Mouse (Mus musculus) erythroblast, adult 5-6 weeks (primary cell): ENCODE measurements around the gene Slc34a1. TPM values are rescaled to one million over a fixed set of nuclear protein-coding genes. Genes with fewer than 3 reads are reported as not detected.

Experiments used
- ATAC-seq: replicated peaks from 2 replicates; pipeline ENCODE4 v1.8.0; 2016; ENCODE audit warnings: moderate number of reproducible peaks, mild to moderate bottlenecking, moderate TSS enrichment, inconsistent platforms; ENCODE audit not compliant: poor library complexity, low FRiP score, severe bottlenecking
- total RNA-seq, 2 experiments: library from RNA; stranded (forward) in 1 of 2; stranded (reverse) in 1 of 2; fragments of 150-400 nt in 1 of 2; fragments of 200-764, 138-1000 nt in 1 of 2; gene quantifications; 2 replicates each; pipeline versions ENCODE4 v1.2.3 to v1.2.4; 2015 to 2017; ENCODE audit warnings: low replicate concordance in 2 of 2

The Slc34a1 gene
- total RNA-seq (2015; ENCODE audit: low replicate concordance), result not detected in 2 replicates
- total RNA-seq (2017; ENCODE audit: low replicate concordance), result not detected in 2 replicates

DNA sequence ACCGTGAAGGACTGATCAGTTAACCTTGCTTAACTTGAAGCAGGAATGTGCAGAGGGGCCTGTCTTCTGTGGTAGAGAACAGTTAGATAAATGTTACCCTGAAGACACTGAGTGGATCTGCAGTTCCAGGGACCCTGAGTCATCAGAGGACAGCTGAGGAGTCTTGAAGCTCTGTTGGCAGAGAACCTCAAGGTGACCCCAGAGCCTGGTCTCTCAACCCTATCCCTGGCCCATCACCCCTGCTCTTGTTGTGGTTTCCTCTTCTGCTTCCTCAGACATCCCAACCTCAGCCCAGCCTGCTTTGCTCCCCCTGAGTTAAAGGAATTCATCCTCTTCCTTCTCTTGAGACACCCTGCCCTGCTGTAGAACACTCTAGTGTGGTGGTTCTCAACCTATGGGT lies at the start of gene Slc34a1:
Gene Slc34a1, plus strand, starts transcription at position 100 of the 400 bp plus-strand sequence.
- ATAC-seq, result no peak

DNA sequence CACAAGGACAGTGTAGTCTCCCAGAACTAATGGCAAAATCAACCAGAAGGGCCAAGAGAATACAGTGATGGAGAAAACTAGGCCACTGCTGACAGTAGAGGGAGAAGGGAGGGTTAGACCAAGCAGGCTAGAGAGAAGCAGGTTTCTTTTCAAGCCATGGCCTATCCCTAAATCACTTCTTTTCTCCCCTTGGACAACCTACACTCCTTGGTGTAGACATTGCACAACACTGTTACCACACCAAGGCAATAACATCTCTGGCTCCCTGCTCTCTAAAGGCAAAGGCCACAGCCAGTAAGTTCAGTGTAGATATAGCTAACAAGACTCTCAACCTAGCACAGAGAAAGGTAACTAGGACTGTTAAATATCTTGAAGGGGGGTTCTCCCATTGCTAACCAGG lies 36.8 kb upstream of the Slc34a1 start:
- ATAC-seq, result no peak

DNA sequence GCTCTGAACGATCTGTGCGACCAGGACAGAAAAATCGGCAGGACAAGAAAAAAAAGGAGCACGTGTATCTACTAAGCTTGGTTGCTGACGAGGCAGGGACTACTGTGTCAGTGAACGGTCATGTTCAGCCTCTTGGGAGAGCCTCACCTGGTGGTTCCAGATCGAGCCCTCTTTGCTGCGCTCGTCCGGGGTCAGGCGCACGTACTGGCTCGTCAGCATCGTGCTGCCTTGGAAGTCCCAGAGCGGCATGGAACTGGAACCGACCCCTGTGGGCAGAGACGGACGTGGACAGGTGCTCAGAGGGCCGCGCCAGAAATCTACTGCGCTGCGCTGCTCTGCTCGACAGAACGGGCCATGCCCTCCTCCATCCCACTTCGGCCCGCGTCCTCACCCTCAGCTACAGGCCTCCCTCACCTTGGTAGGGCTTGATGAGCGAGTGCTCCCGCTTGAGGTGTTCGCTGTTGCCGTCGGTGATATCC lies 36.0 kb upstream of the Slc34a1 start:
- ATAC-seq, result peak; percentile 40

DNA sequence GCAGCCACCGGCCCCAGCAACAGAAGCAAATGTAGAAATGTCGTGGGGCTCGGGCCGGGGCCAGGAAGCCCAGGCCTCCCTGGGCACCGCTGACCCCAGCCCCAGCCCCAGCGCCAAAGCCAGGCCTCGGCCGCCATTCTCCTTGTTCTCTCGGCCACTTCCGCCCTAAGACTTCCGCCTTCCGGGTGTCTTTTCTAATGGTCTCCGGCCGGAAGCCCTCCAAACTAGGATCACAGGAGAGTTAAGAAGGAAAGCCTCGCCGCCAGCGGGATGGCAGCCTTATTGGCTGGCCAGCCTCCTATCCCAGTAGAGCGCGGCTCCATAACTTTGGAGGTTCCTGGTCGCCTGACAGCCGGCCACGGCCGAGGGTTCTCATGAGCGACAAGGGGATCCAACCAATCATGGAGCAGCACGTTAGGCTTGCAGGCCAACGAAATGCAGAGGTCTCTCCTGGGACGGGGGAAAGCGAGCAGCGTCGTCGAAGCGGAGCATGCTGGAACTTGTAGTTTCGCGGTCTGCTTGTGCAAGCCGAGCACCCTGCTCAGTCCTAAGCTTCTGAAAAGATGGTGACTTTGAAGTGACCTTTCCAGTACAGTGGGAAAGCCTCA lies 35.4 kb upstream of the Slc34a1 start, which contains the start of gene Lman2:
Gene Lman2, minus strand, starts transcription at position 331 of the 608 bp plus-strand sequence.
- peak; percentile 95 for ATAC-seq

GRCm38 (mm10) chr13:55368401-55368800 lies 29.6 kb upstream of the Slc34a1 start:
- ATAC-seq, result no peak

GRCm38 (mm10) chr13:55369531-55370114 lies 28.4 kb upstream of the Slc34a1 start, which contains the start of gene Rgs14:
Gene Rgs14 (plus strand): TSS chr13:55369732.
- ATAC-seq, result peak; percentile 91

- peak; percentile 41 for ATAC-seq
Observed at GRCm38 (mm10) chr13:55370234-55370633, 27.8 kb upstream of the Slc34a1 start.

GRCm38 (mm10) chr13:55371007-55371681 lies 26.8 kb upstream of the Slc34a1 start:
- no peak for ATAC-seq

DNA sequence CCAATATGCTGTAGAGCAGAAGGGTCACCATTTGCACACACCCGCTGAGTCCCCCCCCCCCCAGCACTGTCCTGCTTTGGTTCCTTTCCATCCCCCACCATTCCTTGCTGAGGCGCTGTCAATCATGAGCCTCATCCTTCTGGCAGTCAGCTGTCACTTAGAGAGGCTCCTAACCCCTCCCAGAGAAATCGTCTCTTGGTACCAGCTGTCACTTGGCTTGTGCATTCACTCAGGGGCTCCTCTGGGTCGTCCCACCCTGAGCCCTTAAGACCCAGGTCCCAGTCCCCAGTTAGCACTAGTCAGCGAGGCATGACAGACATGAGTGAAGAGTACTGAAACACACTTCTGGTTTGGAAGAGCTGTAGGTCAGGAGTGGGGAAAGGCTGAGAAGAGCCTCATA lies 26.2 kb upstream of the Slc34a1 start:
- no peak for ATAC-seq

GRCm38 (mm10) chr13:55374206-55374924 lies 23.6 kb upstream of the Slc34a1 start:
- ATAC-seq, result no peak

- no peak for ATAC-seq
Observed at GRCm38 (mm10) chr13:55375877-55376276, 22.1 kb upstream of the Slc34a1 start.

- ATAC-seq, result 0 out of 2 replicates have a peak, but pooled peaks have one; percentile 14
Observed at GRCm38 (mm10) chr13:55378907-55379580, 18.9 kb upstream of the Slc34a1 start.

- ATAC-seq, result no peak
Observed at GRCm38 (mm10) chr13:55381790-55382189, 16.2 kb upstream of the Slc34a1 start.

DNA sequence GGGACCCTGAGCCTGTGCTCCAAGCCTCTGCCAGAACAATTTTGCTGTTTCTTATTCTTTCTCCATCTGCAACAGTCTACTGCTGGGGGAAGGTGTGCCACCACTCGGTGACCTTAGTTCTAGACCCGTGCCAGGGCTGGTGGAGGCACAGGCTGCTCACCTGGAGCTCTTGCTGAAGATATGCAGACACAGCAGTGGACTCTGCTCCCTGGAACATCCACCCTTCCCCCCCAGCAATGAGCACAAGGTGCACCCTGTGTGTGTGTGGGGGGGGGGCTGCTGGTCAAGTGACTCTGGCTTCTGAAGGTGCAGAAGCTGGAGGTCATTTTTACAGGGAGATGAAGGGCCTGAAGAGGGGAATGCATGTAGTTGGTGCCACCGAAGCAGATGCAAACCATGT lies 7.3 kb upstream of the Slc34a1 start:
- ATAC-seq, result no peak

DNA sequence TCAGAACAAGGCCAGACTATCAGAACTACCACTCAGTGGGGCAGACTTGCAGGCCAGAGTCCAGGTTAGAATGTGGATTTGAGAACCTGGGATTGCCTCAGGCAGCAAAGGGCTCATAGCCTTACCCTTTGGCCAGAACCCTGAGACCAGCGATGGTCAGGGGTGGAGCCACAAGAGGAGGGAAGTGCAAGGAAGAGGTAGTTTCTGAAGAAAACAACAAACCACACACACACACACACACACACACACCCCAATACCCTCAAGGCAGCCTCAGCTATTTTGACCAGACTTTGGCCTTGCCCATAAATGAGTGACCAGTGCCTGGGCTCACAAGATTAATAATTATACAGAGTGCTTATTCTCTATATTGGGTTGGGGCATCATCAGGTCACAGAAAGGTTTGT lies 6.4 kb upstream of the Slc34a1 start:
- no peak for ATAC-seq

DNA sequence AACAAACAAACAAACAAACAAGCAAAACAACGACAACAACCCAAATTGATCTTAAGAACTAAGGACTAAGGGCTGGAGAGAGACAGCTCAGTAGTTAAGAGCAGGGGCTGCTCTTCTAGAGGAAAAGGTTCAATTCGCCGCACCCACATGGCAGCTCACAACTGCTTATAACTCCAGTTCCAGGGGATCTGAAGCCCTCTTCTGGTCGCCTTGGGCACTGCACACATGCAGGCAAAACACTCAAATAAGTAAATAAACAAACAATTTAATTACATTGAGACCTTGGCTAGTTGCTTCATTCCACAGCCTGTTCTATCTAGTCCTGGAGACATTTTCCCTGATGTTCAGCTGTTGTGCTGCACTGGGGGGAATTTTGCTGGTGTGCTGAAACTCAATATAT lies 5.1 kb upstream of the Slc34a1 start:
- ATAC-seq, result 0 out of 2 replicates have a peak, but pooled peaks have one; percentile 52

DNA sequence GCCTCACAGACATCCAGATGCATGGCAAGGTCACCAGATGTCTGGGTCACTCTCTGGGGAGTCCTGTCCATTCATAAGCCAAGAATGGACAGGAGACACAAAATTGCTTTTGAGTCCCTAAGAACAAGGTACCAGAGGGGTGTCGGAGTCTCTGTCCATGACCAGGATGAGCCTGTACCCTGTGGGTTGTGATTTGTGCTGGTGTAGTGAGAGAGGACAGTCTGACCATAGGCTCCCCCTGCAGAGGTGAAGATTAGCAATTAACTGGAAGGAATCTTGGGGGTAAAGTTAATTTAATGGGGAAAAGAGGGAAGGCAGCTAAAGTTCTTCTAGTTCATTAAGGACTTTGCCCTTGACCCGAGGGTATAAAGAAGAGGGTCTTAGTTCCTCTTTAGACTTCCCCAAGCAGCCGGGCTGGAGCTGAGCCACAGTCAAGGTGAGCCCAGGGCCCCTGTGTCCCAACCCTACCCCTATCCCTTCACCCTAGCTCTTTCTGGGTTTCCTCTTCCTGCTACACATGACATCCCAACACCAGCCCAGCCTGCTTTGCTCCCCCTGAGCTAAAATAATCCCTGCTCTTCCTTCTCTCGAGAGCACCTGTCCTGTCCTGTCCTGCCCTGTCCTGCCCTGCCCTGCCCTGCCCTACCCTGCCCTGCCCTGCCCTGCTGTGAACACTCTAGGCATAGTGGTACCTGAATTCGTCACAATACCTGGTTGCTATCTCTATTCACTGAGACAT lies 1.5 kb downstream of the Slc34a1 start:
- ATAC-seq, result no peak

DNA sequence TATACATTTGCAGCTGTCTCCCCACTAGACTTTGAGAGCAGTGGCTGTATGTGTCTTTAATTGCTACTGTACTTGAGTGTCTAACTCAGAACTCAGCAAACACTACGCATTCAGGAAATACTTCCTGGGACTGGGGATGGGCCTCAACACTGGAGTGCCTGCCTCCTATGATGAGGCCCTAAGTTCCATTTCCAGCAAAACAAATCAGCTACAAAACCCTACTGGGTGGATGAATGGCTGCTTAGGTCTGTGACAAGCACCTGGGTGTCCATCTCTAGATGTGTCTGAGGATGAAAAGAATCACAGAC lies 2.0 kb downstream of the Slc34a1 start:
- no peak for ATAC-seq

DNA sequence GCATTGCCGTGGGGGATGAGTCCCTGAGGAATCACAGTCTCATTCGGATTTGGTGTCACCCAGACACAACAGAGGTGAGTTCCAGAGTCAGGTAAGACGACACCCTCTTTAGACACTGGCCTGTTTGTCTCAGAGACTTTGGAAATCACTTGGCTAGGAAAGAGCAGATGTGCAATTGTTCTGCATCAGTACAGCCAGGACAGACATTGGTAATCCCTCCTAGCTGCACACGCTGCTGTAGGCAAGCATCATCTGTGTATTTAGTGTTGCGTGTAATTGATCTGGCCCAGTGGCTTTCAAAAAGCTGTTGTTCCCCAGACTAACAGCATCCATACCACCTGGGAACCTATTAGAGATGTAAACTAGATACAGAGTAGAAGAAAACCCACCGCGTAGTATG lies 5.3 kb downstream of the Slc34a1 start:
- ATAC-seq, result no peak
